Mouse (Mus musculus) left cerebral cortex, adult 2 months (tissue): ENCODE results near the gene Chrm3. TPM values are rescaled to one million over a fixed set of nuclear protein-coding genes. Genes with fewer than 3 reads are reported as not detected.
"Not testable (repeated sequence)": the region's sequence is repeated elsewhere in the genome, so short reads cannot be mapped to it uniquely, and the experiment has no call there.

Experiments used
- DNase-seq, 2 experiments: peaks; one replicate each; pipeline ENCODE4 v3.0.0; 2021 to 2022; ENCODE audit warnings: low spot score in 2 of 2, mixed read lengths in 1 of 2; ENCODE audit errors: extremely low spot score in 1 of 2
- H3K27ac ChIP-seq: fragments of 200-600 bp; 2 replicates; pipeline ENCODE4 v1.8.1; 2022
- H3K4me3 ChIP-seq: fragments of 200-600 bp; 2 replicates; pipeline ENCODE4 v1.8.1; 2022
- CTCF ChIP-seq: fragments of 200-600 bp; IDR thresholded peaks from 2 replicates; pipeline ENCODE4 v1.8.1; 2022; ENCODE audit warnings: antibody characterized with exemption, mild to moderate bottlenecking, moderate library complexity
- intact Hi-C: fragments of 180-260 bp; cut with DNase I; formaldehyde crosslinking; loops from one replicate; pipeline ENCODE4 v1.15.1; 2025
- microRNA-seq, 2 experiments: library from miRNA; unstranded; fragments of <30 nt; microRNA quantifications; one replicate each; pipeline ENCODE4 v1.2.0; 2021
- total RNA-seq, 2 experiments: library from RNA; stranded (reverse); gene quantifications; 2 replicates each; pipeline ENCODE4 v1.2.3; 2021

Gene Chrm3
- total RNA-seq, 2 experiments from 2014 or later: 52.6 to 55.0 TPM

DNA sequence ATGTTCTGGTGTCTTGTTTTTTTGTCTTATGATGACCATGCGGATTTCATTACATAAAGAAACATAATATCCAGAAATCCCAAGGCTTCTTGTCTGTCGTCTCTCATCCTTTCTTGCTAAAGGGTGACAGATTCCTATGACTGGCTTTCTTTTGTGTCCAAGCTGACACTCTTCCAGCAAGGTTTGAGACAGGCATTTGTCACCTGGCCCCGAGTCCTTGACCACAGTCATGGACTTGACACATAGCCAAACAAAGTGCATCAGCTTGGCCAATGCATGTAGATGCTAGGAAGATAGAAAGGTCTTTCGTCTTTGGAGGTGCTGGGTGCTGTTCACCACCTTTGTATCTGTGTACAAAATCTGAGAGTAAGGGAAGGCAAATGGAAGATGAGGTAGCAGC is 480.2 kb downstream of the Chrm3 start:
- no peak for DNase-seq
- H3K4me3 ChIP-seq: no peak overlapping the region
- H3K27ac ChIP-seq: no peak overlapping the region
- intact Hi-C loops: loop anchor here (5.0 to 10.0 kb wide), 5 partner anchors 194 to 1682 kb away; no protein-coding TSS in a partner anchor
- no peak for TF ChIP-seq CTCF

- DNase-seq: no peak
- TF ChIP-seq CTCF: no peak
- Histone ChIP-seq H3K4me3 (no peak overlapping the region), H3K27ac (no peak overlapping the region)
- intact Hi-C loops: no loop called here
Measured at GRCm38 (mm10) chr13:9878596-9879010, 482.0 kb downstream of the Chrm3 start.

- Histone ChIP-seq H3K27ac (no peak overlapping the region), H3K4me3 (no peak overlapping the region)
- no peak for TF ChIP-seq CTCF
- intact Hi-C loops: no loop called here
- no peak for DNase-seq
Measured at GRCm38 (mm10) chr13:9873377-9873776, 487.3 kb downstream of the Chrm3 start.

- TF ChIP-seq CTCF: no peak
- intact Hi-C loops: no loop called here
- no peak overlapping the region for H3K4me3 ChIP-seq
Measured at GRCm38 (mm10) chr13:9866161-9866560, 494.5 kb downstream of the Chrm3 start.

GRCm38 (mm10) chr13:9847515-9847914 is 513.1 kb downstream of the Chrm3 start:
- H3K27ac ChIP-seq: no peak overlapping the region
- no peak for TF ChIP-seq CTCF
- intact Hi-C loops: loop anchor here (5.0 kb wide), 1 partner anchor 165 kb away; no protein-coding TSS in a partner anchor
- no peak overlapping the region for H3K4me3 ChIP-seq
- DNase-seq: no peak

More at GRCm38 (mm10) chr13:9866161-9866560, 494.5 kb downstream of the Chrm3 start:
- no peak for DNase-seq
- no peak overlapping the region for H3K27ac ChIP-seq

GRCm38 (mm10) chr13:9846543-9847434 is 513.9 kb downstream of the Chrm3 start:
- Histone ChIP-seq H3K27ac (no peak overlapping the region), H3K4me3 (peak overlapping the region; percentile 35)
- no peak; the same call in none of the 2 replicates for TF ChIP-seq CTCF
- peak; percentile 53 to 65 for DNase-seq
- intact Hi-C loops: loop anchor here (1.0 to 5.0 kb wide), 2 partner anchors 164 to 664 kb away; no protein-coding TSS in a partner anchor

DNA sequence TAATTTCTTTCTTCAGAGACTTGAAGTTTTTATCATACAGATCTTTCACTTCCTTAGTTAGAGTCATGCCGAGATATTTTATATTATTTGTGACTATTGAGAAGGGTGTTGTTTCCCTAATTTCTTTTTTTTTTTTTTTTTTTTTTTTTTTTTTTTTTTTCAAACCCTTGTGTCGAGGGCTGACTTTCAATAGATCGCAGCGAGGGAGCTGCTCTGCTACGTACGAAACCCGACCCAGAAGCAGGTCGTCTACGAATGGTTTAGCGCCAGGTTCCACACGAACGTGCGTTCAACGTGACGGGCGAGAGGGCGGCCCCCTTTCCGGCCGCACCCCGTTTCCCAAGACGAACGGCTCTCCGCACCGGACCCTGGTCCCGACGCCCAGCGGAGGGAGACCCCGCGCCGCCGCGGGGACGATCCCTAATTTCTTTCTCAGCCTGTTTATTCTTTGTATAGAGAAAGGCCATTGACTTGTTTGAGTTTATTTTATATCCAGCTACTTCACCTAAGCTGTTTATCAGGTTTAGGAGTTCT is 526.4 kb downstream of the Chrm3 start:
- H3K4me3 ChIP-seq, H3K27ac ChIP-seq, intact Hi-C loops: not testable (repeated sequence)
- peak; percentile 57 to 61 for DNase-seq

- Histone ChIP-seq H3K4me3 (no peak overlapping the region), H3K27ac (no peak overlapping the region)
- TF ChIP-seq CTCF: peak; percentile 62
- peak in 1 of 2 experiments; percentile 12 for DNase-seq
- intact Hi-C loops: no loop called here
Measured at GRCm38 (mm10) chr13:9826227-9826626, 534.4 kb downstream of the Chrm3 start.

Small RNA genes lying within 50 kb of the gene (microRNA-seq; reads per million reads assigned to microRNA genes)
- gene Gm24187: 0 to 0.24 reads per million in 2 experiments
